Comparison of ENCODE assay signal across 32 mouse cellular contexts in genomic region chr2:10226907-10227306, GRCm38 (mm10).
"Had no signal": no experiment of that assay in that cellular context is flagged by ENCODE, and none has a peak within 500 bp of the region (broad histone marks: within the 10 kb centered on the region; RNA-seq: fewer than 3 reads in every experiment).

No protein-coding gene starts in this region.

- H3K36me3 ChIP-seq: limb, embryonic 10.5 days; limb, embryonic 12.5 days; limb, embryonic 13.5 days; limb, embryonic 15.5 days; liver, embryonic 12.5 days; liver, embryonic 13.5 days; liver, embryonic 15.5 days; lung, embryonic 15.5 days; midbrain, embryonic 10.5 days; midbrain, embryonic 12.5 days; midbrain, embryonic 13.5 days; midbrain, embryonic 15.5 days had no signal

- H3K9ac ChIP-seq: limb, embryonic 12.5 days; limb, embryonic 13.5 days; limb, embryonic 15.5 days; liver, embryonic 12.5 days; liver, embryonic 13.5 days; liver, embryonic 14.5 days; liver, embryonic 15.5 days; liver, postnatal 0 days; lung, embryonic 14.5 days; lung, embryonic 15.5 days; midbrain, embryonic 12.5 days; midbrain, embryonic 13.5 days; midbrain, embryonic 15.5 days had no signal

- H3K4me2 ChIP-seq: limb, embryonic 12.5 days; limb, embryonic 13.5 days; limb, embryonic 15.5 days; liver, embryonic 11.5 days; liver, embryonic 12.5 days; liver, embryonic 13.5 days; liver, embryonic 15.5 days; lung, embryonic 14.5 days; lung, embryonic 15.5 days; midbrain, embryonic 11.5 days; midbrain, embryonic 12.5 days; midbrain, embryonic 13.5 days; midbrain, embryonic 15.5 days had no signal

- H3K4me1 ChIP-seq: limb, embryonic 10.5 days; limb, embryonic 12.5 days; limb, embryonic 13.5 days; limb, embryonic 15.5 days; liver, embryonic 12.5 days; liver, embryonic 13.5 days; liver, embryonic 15.5 days; lung, embryonic 15.5 days; megakaryocyte, embryonic 14.5 days; midbrain, embryonic 10.5 days; midbrain, embryonic 12.5 days; midbrain, embryonic 13.5 days; midbrain, embryonic 15.5 days had no signal

- H3K27me3 ChIP-seq: limb, embryonic 12.5 days; limb, embryonic 13.5 days; limb, embryonic 15.5 days; liver, embryonic 12.5 days; liver, embryonic 13.5 days; liver, embryonic 15.5 days; lung, embryonic 15.5 days; midbrain, embryonic 12.5 days; midbrain, embryonic 13.5 days; midbrain, embryonic 15.5 days had no signal

- ATAC-seq: liver, embryonic 12.5 days; liver, postnatal 0 days; lung, postnatal 0 days; midbrain, embryonic 13.5 days; midbrain, embryonic 15.5 days; midbrain, embryonic 16.5 days had no signal

- DNase-seq: left cerebral cortex, postnatal 4 days; liver; liver, embryonic 13.5 days; liver, postnatal 0 days; lung, adult 18-20 months; lung, adult 2 months; lung, embryonic 14.5 days; lung, postnatal 10 days; lung, postnatal 14 days; lung, postnatal 36 days; lung, postnatal 4 days; midbrain, embryonic 14.5 days had no signal

- H3K9me3 ChIP-seq: limb, embryonic 10.5 days; limb, embryonic 12.5 days; limb, embryonic 13.5 days; limb, embryonic 15.5 days; liver, embryonic 12.5 days; liver, embryonic 13.5 days; liver, embryonic 15.5 days; lung, embryonic 15.5 days; midbrain, embryonic 12.5 days; midbrain, embryonic 13.5 days; midbrain, embryonic 15.5 days had no signal

- H3K27ac ChIP-seq: left cerebral cortex, adult 2 months; limb, embryonic 10.5 days; limb, embryonic 12.5 days; limb, embryonic 13.5 days; limb, embryonic 15.5 days; liver, embryonic 12.5 days; liver, embryonic 13.5 days; liver, embryonic 14.5 days; liver, embryonic 15.5 days; lung, embryonic 15.5 days; macrophage; midbrain, embryonic 10.5 days; midbrain, embryonic 12.5 days; midbrain, embryonic 13.5 days; midbrain, embryonic 15.5 days had no signal

- H3K4me3 ChIP-seq: left cerebral cortex, adult 2 months; limb, embryonic 10.5 days; limb, embryonic 12.5 days; limb, embryonic 13.5 days; limb, embryonic 15.5 days; liver, embryonic 12.5 days; liver, embryonic 13.5 days; liver, embryonic 15.5 days; lung, embryonic 15.5 days; megakaryocyte, embryonic 14.5 days; midbrain, embryonic 10.5 days; midbrain, embryonic 12.5 days; midbrain, embryonic 13.5 days; midbrain, embryonic 15.5 days; myocyte had no signal
